Mouse (Mus musculus) MEL (cell line): ENCODE results near the gene Adprh.

Experiments used
- CTCF ChIP-seq, 3 experiments: IDR thresholded peaks in 2 of 3; conservative IDR thresholded peaks in 1 of 3; 2 replicates each; pipeline ENCODE4 v1.5.1; 2011 to 2012; ENCODE audit warnings: low read length in 3 of 3, low read depth in 2 of 3, mild to moderate bottlenecking in 2 of 3, improper control_type of control experiment in 1 of 3, inconsistent platforms in 1 of 3, mixed read lengths in 1 of 3, moderate library complexity in 1 of 3; ENCODE audit not compliant: control insufficient read depth in 1 of 3, insufficient read depth in 1 of 3, poor library complexity in 1 of 3, severe bottlenecking in 1 of 3
- E2F4 ChIP-seq: IDR thresholded peaks from 2 replicates; pipeline ENCODE4 v1.6.1; 2011; ENCODE audit warnings: low read depth, low read length, improper control_type of control experiment, borderline replicate concordance
- ETS1 ChIP-seq: IDR thresholded peaks from 2 replicates; pipeline ENCODE4 v1.6.1; 2012; ENCODE audit warnings: low read depth, mild to moderate bottlenecking, inconsistent platforms, low read length, improper control_type of control experiment, moderate library complexity
- MXI1 ChIP-seq: IDR thresholded peaks from 2 replicates; pipeline ENCODE4 v1.6.1; 2011; ENCODE audit warnings: mild to moderate bottlenecking, low read depth, low read length, improper control_type of control experiment
- POLR2A ChIP-seq, 2 experiments: IDR thresholded peaks; 2 replicates each; pipeline ENCODE4 v1.6.1; 2011 to 2012; ENCODE audit warnings: low read length in 2 of 2, mild to moderate bottlenecking in 2 of 2, control low read depth in 1 of 2, improper control_type of control experiment in 1 of 2, low read depth in 1 of 2, moderate library complexity in 1 of 2; ENCODE audit not compliant: control insufficient read depth in 1 of 2, insufficient read depth in 1 of 2, poor library complexity in 1 of 2
- RAD21 ChIP-seq: IDR thresholded peaks from 2 replicates; pipeline ENCODE4 v1.6.1; 2011; ENCODE audit warnings: mild to moderate bottlenecking, low read depth, low read length, improper control_type of control experiment
- TAL1 ChIP-seq: IDR thresholded peaks from 2 replicates; pipeline ENCODE4 v1.6.1; 2012; ENCODE audit warnings: mild to moderate bottlenecking, inconsistent platforms, low read length, moderate library complexity, mixed read lengths

DNA sequence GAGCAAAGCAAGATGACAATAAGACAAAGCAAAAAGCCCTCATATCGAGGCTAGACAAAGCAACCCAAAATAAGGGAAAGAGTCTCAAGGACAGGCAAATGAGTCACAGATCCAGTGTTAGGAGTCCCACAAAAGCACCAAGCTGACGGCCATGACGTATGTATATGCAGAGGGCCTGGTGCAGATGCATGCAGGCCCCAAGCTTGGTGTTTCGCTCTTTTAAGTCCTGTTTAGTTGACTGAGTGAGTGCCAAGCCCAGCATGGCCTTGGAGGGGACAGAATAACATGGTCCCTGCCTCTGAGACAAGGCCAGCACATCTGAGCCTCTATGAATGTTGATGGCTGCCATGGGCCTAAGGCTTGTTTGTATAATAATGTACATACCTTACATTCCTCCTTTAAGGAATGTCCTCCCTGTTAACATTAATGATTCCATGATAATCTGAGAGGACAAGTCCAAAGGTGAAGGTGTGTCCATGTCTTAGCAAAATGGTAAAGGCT, 18.2 kb downstream of the Adprh start:
- TF ChIP-seq CTCF (IDR thresholded peaks at IDR 0.05 in 2 of 3, conservative IDR thresholded peaks at IDR 0.05 in 1 of 3; ENCODE audit: control insufficient read depth in 1 of 3, insufficient read depth in 1 of 3, low read depth in 2 of 3, low read length in 3 of 3, poor library complexity in 1 of 3, severe bottlenecking in 1 of 3) = no peak
- TF ChIP-seq RAD21 = no peak
- TF ChIP-seq POLR2A (IDR thresholded peaks at IDR 0.05; ENCODE audit: control insufficient read depth in 1 of 2, insufficient read depth in 1 of 2, low read depth in 1 of 2, low read length in 2 of 2, poor library complexity in 1 of 2) = no peak
- no peak for TF ChIP-seq TAL1
- TF ChIP-seq MXI1 = no peak
- TF ChIP-seq E2F4 = no peak
- no peak for TF ChIP-seq ETS1
